Mouse (Mus musculus): ENCODE results near the gene Zfp560. TPM values are rescaled to one million over a fixed set of nuclear protein-coding genes. Genes with fewer than 3 reads are reported as not detected.
"Not testable (repeated sequence)": the region's sequence is repeated elsewhere in the genome, so short reads cannot be mapped to it uniquely, and the experiment has no call there.

Gene Zfp560
- polyA plus RNA-seq, 1 experiment, result 18.6 TPM

DNA sequence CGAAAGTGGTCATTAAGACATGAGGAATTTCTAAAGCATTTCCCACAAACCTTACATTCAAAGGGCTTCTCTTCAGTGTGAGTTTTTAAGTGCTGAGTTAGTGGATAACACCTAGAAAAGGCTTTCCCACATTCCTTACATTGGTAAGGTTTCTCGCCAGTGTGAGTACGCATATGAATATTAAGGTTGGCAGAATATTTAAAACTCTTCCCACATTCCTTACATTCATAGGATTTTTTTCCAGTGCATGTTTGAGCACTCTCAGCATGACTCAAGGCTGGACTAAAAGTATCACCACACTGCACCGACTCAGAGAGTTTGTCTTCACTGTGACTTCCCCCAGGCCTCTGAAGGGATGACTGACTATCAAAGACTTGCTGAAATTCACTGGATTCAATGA lies 36.5 kb downstream of the Zfp560 start:
- TF ChIP-seq CTCF (IDR thresholded peaks at IDR 0.05; ENCODE audit: borderline replicate concordance, insufficient read depth, low read depth, low read length) (no peak), POLR2A (IDR thresholded peaks at IDR 0.05; ENCODE audit: borderline replicate concordance, insufficient read depth, low read length) (no peak)

DNA sequence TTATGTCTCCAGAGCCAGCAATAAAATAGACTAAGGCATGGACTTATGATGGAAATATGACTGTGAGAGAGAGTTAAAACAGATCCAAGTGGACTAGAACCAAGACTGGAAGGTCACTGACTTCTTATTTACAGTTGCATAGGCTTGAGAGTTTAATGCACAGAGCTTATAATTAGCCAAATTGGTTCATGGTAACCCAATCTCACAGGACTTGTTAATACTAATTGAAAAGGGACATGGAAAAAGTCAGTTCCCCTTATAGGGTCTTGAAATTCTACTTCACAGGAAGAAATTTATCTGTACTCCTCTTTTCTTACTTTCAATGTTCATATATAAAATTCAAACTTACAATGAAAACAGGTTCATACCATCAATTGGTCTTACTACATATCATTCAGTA lies 49.0 kb downstream of the Zfp560 start, which contains the start of gene Olfr18:
TSS of gene Olfr18 (minus strand) at position 101 of the 400 bp plus-strand sequence.
- no peak within 1 kb of the TSS for H3K4me3 ChIP-seq (replicated peaks; ENCODE audit: insufficient read depth, low read depth, low read length)
- DNase-seq, result no peak

More for the DNA sequence above, 36.5 kb downstream of the Zfp560 start:
- H3K4me1 ChIP-seq (ENCODE audit: control insufficient read depth, insufficient read depth, low read length), result no peaks in the 10 kb centered on the region
- no peaks in the 10 kb centered on the region for H3K27me3 ChIP-seq (ENCODE audit: control insufficient read depth, insufficient read depth, low read length)
- H3K4me3 ChIP-seq (replicated peaks; ENCODE audit: insufficient read depth, low read depth, low read length), result no peak overlapping the region
- 87% methylated on average over 4 of the region's 4 CpGs for WGBS
- no peak for DNase-seq
- no peak overlapping the region for H3K27ac ChIP-seq (ENCODE audit: insufficient read depth, low read length)

GRCm38 (mm10) chr9:20298232-20298631 lies 86.7 kb downstream of the Zfp560 start, which contains the start of gene Olfr873:
Gene Olfr873, plus strand, starts transcription at chr9:20298532.
- Histone ChIP-seq H3K27ac (ENCODE audit: insufficient read depth, low read length) (no peak within 1 kb of the TSS), H3K4me1 (ENCODE audit: control insufficient read depth, insufficient read depth, low read length) (no peaks in the 10 kb centered on the region), H3K27me3 (ENCODE audit: control insufficient read depth, insufficient read depth, low read length) (no peaks in the 10 kb centered on the region), H3K4me3 (replicated peaks; ENCODE audit: insufficient read depth, low read depth, low read length) (no peak within 1 kb of the TSS)
- 85% methylated on average over 1 of the region's 1 CpGs for WGBS
- TF ChIP-seq CTCF (IDR thresholded peaks at IDR 0.05; ENCODE audit: borderline replicate concordance, insufficient read depth, low read depth, low read length) (no peak), POLR2A (IDR thresholded peaks at IDR 0.05; ENCODE audit: borderline replicate concordance, insufficient read depth, low read length) (no peak)
- no peak for DNase-seq

More for the DNA sequence above, 49.0 kb downstream of the Zfp560 start, which contains the start of gene Olfr18:
- Histone ChIP-seq H3K4me1 (ENCODE audit: control insufficient read depth, insufficient read depth, low read length) (no peaks in the 10 kb centered on the region), H3K27me3 (ENCODE audit: control insufficient read depth, insufficient read depth, low read length) (no peaks in the 10 kb centered on the region), H3K27ac (ENCODE audit: insufficient read depth, low read length) (no peak within 1 kb of the TSS)
- no peak for TF ChIP-seq POLR2A (IDR thresholded peaks at IDR 0.05; ENCODE audit: borderline replicate concordance, insufficient read depth, low read length)
- no peak for TF ChIP-seq CTCF (IDR thresholded peaks at IDR 0.05; ENCODE audit: borderline replicate concordance, insufficient read depth, low read depth, low read length)

DNA sequence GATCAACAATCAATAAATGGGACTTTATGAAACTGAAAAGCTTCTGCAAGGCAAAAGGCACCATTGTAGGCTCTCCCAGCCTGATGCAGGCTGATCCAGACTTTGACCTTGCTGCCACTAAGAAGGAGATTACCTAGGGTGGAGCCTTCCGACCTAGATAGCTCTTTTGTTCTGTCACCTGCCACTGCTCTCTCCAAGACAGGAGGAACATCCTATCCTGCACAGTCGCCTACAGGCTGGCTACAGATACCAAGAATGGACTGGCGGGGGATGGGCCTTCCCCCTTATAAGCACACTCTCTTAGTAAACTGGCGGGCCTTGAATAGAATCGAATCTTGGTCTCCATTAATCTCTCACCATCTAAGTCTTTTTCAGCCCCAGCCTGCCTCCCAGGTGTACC lies 89.4 kb downstream of the Zfp560 start:
- not testable (repeated sequence) for H3K27me3 ChIP-seq (ENCODE audit: control insufficient read depth, insufficient read depth, low read length); H3K27ac ChIP-seq (ENCODE audit: insufficient read depth, low read length); DNase-seq; H3K4me1 ChIP-seq (ENCODE audit: control insufficient read depth, insufficient read depth, low read length); H3K4me3 ChIP-seq (replicated peaks; ENCODE audit: insufficient read depth, low read depth, low read length)
- WGBS, result 87% methylated on average over 5 of the region's 5 CpGs

Other genes with a start within 250 kb of the Zfp560 start
- gene Olfr870, start 211.1 kb downstream of the Zfp560 start, polyA plus RNA-seq (2012; rRNA removed), result not detected in 2 replicates
- not detected in 2 replicates for gene Olfr871, start 173.0 kb downstream of the Zfp560 start, polyA plus RNA-seq (2012; rRNA removed)
- not detected in 2 replicates for gene Olfr872, start 148.1 kb downstream of the Zfp560 start, polyA plus RNA-seq (2012; rRNA removed)
- not detected in 2 replicates for gene Olfr39, start 102.8 kb downstream of the Zfp560 start, polyA plus RNA-seq (2012; rRNA removed)
- gene Olfr873, start 86.6 kb downstream of the Zfp560 start, polyA plus RNA-seq (2012; rRNA removed), result not detected in 2 replicates
- gene Olfr18, start 49.1 kb downstream of the Zfp560 start, polyA plus RNA-seq (2012; rRNA removed), result 0.10 TPM in 2 replicates
- gene Zfp26, start 75.0 kb upstream of the Zfp560 start, polyA plus RNA-seq (2012; rRNA removed), result 10.7 and 10.8 TPM in 2 replicates
- 22.4 and 23.5 TPM in 2 replicates for gene Zfp426, start 107.6 kb upstream of the Zfp560 start, polyA plus RNA-seq (2012; rRNA removed)
- gene Zfp266, start 136.2 kb upstream of the Zfp560 start, polyA plus RNA-seq (2012; rRNA removed), result 19.5 and 23.6 TPM in 2 replicates
- gene Zfp846, start 196.1 kb upstream of the Zfp560 start, polyA plus RNA-seq (2012; rRNA removed), result 15.4 and 17.1 TPM in 2 replicates